Mouse (Mus musculus): Measurements from ENCODE around the gene Pmf1. TPM values are rescaled to one million over a fixed set of nuclear protein-coding genes. Genes with fewer than 3 reads are reported as not detected.

Pmf1 gene
- polyA plus RNA-seq, 1 experiment: 138 TPM

DNA sequence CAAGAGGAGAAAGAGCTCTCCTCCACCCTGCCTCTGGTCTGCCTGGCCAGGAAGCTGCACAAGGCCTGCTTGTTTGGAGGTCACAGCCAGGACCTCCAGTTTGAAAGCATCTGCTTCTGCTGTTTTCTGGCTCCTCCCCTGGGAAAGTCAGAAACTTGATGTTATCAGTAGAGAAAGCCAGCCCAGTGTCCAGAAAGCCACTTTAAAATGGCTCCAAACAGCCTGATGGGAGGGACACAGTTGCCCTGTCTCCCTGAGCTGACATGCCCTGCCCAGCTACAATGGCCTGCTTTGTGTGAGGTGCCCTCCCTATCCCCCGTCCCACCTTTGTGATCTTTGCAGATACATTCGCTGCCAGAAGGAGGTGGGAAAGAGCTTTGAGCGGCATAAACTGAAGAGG is 50.1 kb downstream of the Pmf1 start:
- WGBS: 69% methylated on average over 3 of the region's 3 CpGs
- H3K27ac ChIP-seq (ENCODE audit: control insufficient read depth, insufficient read depth, low read length): no peak overlapping the region
- H3K27me3 ChIP-seq (ENCODE audit: control insufficient read depth, insufficient read depth, low read length): no peaks in the 10 kb centered on the region
- DNase-seq: no peak
- peaks cover 46% of the 10 kb centered on the region for H3K36me3 ChIP-seq (ENCODE audit: control insufficient read depth, insufficient read depth, low read length)
- H3K4me3 ChIP-seq (ENCODE audit: control insufficient read depth, insufficient read depth, low read length): no peak overlapping the region
- H3K4me1 ChIP-seq (replicated peaks; ENCODE audit: control insufficient read depth, insufficient read depth, low read length): peaks cover 18% of the 10 kb centered on the region
- TF ChIP-seq CTCF (IDR thresholded peaks at IDR 0.05; ENCODE audit: borderline replicate concordance, control insufficient read depth, extremely low read depth, insufficient read depth, low read length, poor library complexity): no peak
- TF ChIP-seq POLR2A (IDR thresholded peaks at IDR 0.05; ENCODE audit: control insufficient read depth, extremely low read depth, insufficient read depth, low read length, poor library complexity): no peak

DNA sequence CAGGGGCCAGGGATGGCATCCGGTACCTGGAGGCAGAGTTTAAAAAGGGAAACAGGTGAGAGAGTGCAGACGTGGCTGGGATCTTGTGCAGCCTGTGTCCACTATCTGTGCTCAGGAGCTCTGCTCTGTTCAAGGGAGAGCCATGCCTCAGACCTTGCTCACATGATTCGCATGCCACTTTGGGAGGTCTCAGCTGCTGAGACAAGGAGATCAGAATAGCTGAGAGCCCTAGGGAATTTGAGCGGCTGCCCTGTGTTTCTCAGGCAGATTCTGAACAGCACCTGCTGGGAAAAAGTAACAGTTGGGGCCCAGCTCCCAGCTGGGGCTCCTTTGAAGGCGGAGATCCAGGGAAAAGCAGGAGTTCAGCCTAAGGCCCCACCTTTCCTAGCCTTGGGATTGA is 50.5 kb downstream of the Pmf1 start:
- Histone ChIP-seq H3K27ac (ENCODE audit: control insufficient read depth, insufficient read depth, low read length) (no peak overlapping the region), H3K4me1 (replicated peaks; ENCODE audit: control insufficient read depth, insufficient read depth, low read length) (peaks cover 18% of the 10 kb centered on the region), H3K36me3 (ENCODE audit: control insufficient read depth, insufficient read depth, low read length) (peaks cover 50% of the 10 kb centered on the region), H3K27me3 (ENCODE audit: control insufficient read depth, insufficient read depth, low read length) (no peaks in the 10 kb centered on the region), H3K4me3 (ENCODE audit: control insufficient read depth, insufficient read depth, low read length) (no peak overlapping the region)
- DNase-seq: no peak
- TF ChIP-seq POLR2A (IDR thresholded peaks at IDR 0.05; ENCODE audit: control insufficient read depth, extremely low read depth, insufficient read depth, low read length, poor library complexity): no peak
- TF ChIP-seq CTCF (IDR thresholded peaks at IDR 0.05; ENCODE audit: borderline replicate concordance, control insufficient read depth, extremely low read depth, insufficient read depth, low read length, poor library complexity): no peak
- WGBS: 92% methylated on average over 5 of the region's 5 CpGs

DNA sequence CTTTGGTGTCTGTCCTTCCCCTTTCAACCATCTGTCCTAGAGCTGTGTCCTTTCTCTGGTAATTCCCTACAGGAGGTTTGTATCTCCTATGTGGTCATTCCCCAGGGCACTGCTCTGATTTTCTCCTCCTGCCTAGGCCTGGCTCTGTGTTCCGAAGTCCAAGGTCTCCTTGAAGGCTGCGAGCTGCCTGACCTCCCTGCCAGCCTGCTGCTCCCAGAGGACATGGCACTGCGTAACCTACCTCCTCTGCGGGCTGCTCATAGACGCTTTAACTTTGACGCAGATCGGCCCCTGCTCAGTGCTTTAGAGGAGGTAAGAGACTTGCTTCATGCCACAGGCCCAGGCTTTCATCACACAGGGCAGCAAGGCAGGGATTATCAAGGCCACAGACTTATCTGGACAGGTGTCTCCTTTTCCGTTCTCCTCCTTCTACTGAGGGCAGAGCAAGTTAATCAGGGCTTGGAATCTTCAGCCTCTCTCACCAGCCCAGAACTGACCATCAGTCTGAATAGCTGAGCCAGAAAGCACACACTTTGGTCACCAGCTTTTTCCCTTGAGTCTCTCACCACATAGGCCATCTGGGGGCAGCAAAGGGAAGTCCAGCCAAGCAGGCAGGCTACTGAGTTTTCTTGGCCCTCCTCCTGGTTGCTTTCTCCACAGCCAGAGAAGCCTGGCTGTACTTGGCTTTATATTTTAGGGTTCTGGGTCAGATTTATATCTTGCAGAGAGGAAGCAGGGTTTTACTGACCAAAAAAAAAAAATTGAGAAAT is 55.5 kb downstream of the Pmf1 start:
- WGBS: 99% methylated on average over 8 of the region's 8 CpGs
- no peak for DNase-seq
- H3K4me1 ChIP-seq (replicated peaks; ENCODE audit: control insufficient read depth, insufficient read depth, low read length): no peaks in the 10 kb centered on the region

GRCm38 (mm10) chr3:88352907-88353306 is 57.2 kb downstream of the Pmf1 start:
- Histone ChIP-seq H3K4me1 (replicated peaks; ENCODE audit: control insufficient read depth, insufficient read depth, low read length) (no peaks in the 10 kb centered on the region), H3K4me3 (ENCODE audit: control insufficient read depth, insufficient read depth, low read length) (no peak overlapping the region), H3K27me3 (ENCODE audit: control insufficient read depth, insufficient read depth, low read length) (no peaks in the 10 kb centered on the region), H3K36me3 (ENCODE audit: control insufficient read depth, insufficient read depth, low read length) (peaks cover 97% of the 10 kb centered on the region), H3K27ac (ENCODE audit: control insufficient read depth, insufficient read depth, low read length) (no peak overlapping the region)
- TF ChIP-seq CTCF (IDR thresholded peaks at IDR 0.05; ENCODE audit: borderline replicate concordance, control insufficient read depth, extremely low read depth, insufficient read depth, low read length, poor library complexity) (no peak), POLR2A (IDR thresholded peaks at IDR 0.05; ENCODE audit: control insufficient read depth, extremely low read depth, insufficient read depth, low read length, poor library complexity) (no peak)
- 97% methylated on average over 9 of the region's 9 CpGs for WGBS
- no peak for DNase-seq

More for the DNA sequence above, 55.5 kb downstream of the Pmf1 start:
- Histone ChIP-seq H3K27ac (ENCODE audit: control insufficient read depth, insufficient read depth, low read length) (no peak overlapping the region), H3K36me3 (ENCODE audit: control insufficient read depth, insufficient read depth, low read length) (peaks cover 95% of the 10 kb centered on the region), H3K27me3 (ENCODE audit: control insufficient read depth, insufficient read depth, low read length) (no peaks in the 10 kb centered on the region), H3K4me3 (ENCODE audit: control insufficient read depth, insufficient read depth, low read length) (no peak overlapping the region)
- TF ChIP-seq CTCF (IDR thresholded peaks at IDR 0.05; ENCODE audit: borderline replicate concordance, control insufficient read depth, extremely low read depth, insufficient read depth, low read length, poor library complexity): no peak
- TF ChIP-seq POLR2A (IDR thresholded peaks at IDR 0.05; ENCODE audit: control insufficient read depth, extremely low read depth, insufficient read depth, low read length, poor library complexity): no peak

DNA sequence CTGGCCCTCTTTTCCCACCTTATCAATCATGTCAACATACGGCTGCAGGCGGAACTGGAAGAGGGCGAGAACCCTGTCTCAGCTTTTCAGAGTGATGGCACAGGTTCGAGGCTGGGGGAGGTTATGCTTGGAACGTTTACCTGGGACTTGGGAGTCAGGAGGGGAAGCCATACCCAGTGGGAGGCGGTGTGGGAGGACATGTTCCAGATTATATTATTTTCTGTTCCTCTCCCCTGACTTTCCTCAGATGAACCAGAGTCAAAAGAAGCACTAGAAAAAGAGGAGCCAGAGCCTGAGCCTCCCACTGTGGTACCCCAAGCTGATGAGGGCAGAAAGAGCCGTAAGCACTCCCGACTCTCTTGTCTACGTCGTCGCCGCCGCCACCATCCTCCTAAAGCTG is 59.4 kb downstream of the Pmf1 start:
- no peaks in the 10 kb centered on the region for H3K27me3 ChIP-seq (ENCODE audit: control insufficient read depth, insufficient read depth, low read length)
- H3K27ac ChIP-seq (ENCODE audit: control insufficient read depth, insufficient read depth, low read length): no peak overlapping the region
- no peak overlapping the region for H3K4me3 ChIP-seq (ENCODE audit: control insufficient read depth, insufficient read depth, low read length)
- TF ChIP-seq CTCF (IDR thresholded peaks at IDR 0.05; ENCODE audit: borderline replicate concordance, control insufficient read depth, extremely low read depth, insufficient read depth, low read length, poor library complexity): no peak
- no peak for TF ChIP-seq POLR2A (IDR thresholded peaks at IDR 0.05; ENCODE audit: control insufficient read depth, extremely low read depth, insufficient read depth, low read length, poor library complexity)
- DNase-seq: no peak
- WGBS: 97% methylated on average over 13 of the region's 13 CpGs
- H3K36me3 ChIP-seq (ENCODE audit: control insufficient read depth, insufficient read depth, low read length): peaks cover 97% of the 10 kb centered on the region
- no peaks in the 10 kb centered on the region for H3K4me1 ChIP-seq (replicated peaks; ENCODE audit: control insufficient read depth, insufficient read depth, low read length)

Other genes starting within 250 kb of the Pmf1 start
- gene Rhbg, start 155.6 kb downstream of the Pmf1 start, polyA plus RNA-seq (2012; rRNA removed): 2.5 and 2.7 TPM in 2 replicates
- gene Gm38392, start 123.1 kb downstream of the Pmf1 start, polyA plus RNA-seq (2012; rRNA removed): 0.11 TPM in 1 of 2 replicates, not detected in the other
- 2.8 and 3.3 TPM in 2 replicates for gene Tsacc, start 113.3 kb downstream of the Pmf1 start, polyA plus RNA-seq (2012; rRNA removed)
- 166 and 205 TPM in 2 replicates for gene Cct3, start 113.2 kb downstream of the Pmf1 start, polyA plus RNA-seq (2012; rRNA removed)
- 201 and 237 TPM in 2 replicates for gene Glmp, start 85.3 kb downstream of the Pmf1 start, polyA plus RNA-seq (2012; rRNA removed)
- gene Tmem79, start 74.2 kb downstream of the Pmf1 start, polyA plus RNA-seq (2012; rRNA removed): 8.9 and 10.4 TPM in 2 replicates
- 151 and 159 TPM in 2 replicates for gene Smg5, start 74.1 kb downstream of the Pmf1 start, polyA plus RNA-seq (2012; rRNA removed)
- gene Paqr6, start 45.7 kb downstream of the Pmf1 start, polyA plus RNA-seq (2012; rRNA removed): 1.2 and 2.0 TPM in 2 replicates
- 1.2 and 2.6 TPM in 2 replicates for gene Bglap3, start 37.6 kb downstream of the Pmf1 start, polyA plus RNA-seq (2012; rRNA removed)
- gene Bglap2, start 31.6 kb downstream of the Pmf1 start, polyA plus RNA-seq (2012; rRNA removed): 2.2 and 3.8 TPM in 2 replicates
- 1.5 and 2.7 TPM in 2 replicates for gene Bglap, start 25.9 kb downstream of the Pmf1 start, polyA plus RNA-seq (2012; rRNA removed)
- gene Slc25a44, start 14.8 kb upstream of the Pmf1 start, polyA plus RNA-seq (2012; rRNA removed): 30.8 and 32.5 TPM in 2 replicates
- gene Sema4a, start 50.9 kb upstream of the Pmf1 start, polyA plus RNA-seq (2012; rRNA removed): 99.3 and 109 TPM in 2 replicates
- gene Lmna, start 99.6 kb upstream of the Pmf1 start, polyA plus RNA-seq (2012; rRNA removed): 59.3 and 61.1 TPM in 2 replicates
- gene Mex3a, start 122.1 kb upstream of the Pmf1 start, polyA plus RNA-seq (2012; rRNA removed): 22.0 and 24.2 TPM in 2 replicates
- gene Rab25, start 138.0 kb upstream of the Pmf1 start, polyA plus RNA-seq (2012; rRNA removed): 6.3 and 9.3 TPM in 2 replicates
- 128 and 141 TPM in 2 replicates for gene Lamtor2, start 142.7 kb upstream of the Pmf1 start, polyA plus RNA-seq (2012; rRNA removed)
- gene Ubqln4, start 143.4 kb upstream of the Pmf1 start, polyA plus RNA-seq (2012; rRNA removed): 80.5 and 82.1 TPM in 2 replicates
- 196 and 206 TPM in 2 replicates for gene Ssr2, start 165.5 kb upstream of the Pmf1 start, polyA plus RNA-seq (2012; rRNA removed)
- 164 and 192 TPM in 2 replicates for gene Arhgef2, start 195.6 kb upstream of the Pmf1 start, polyA plus RNA-seq (2012; rRNA removed)
- gene Rxfp4, start 242.8 kb upstream of the Pmf1 start, polyA plus RNA-seq (2012; rRNA removed): not detected in 2 replicates